Mouse (Mus musculus) cerebellum, adult 2 months (tissue): ENCODE results near the gene Tmco1. TPM values are rescaled to one million over a fixed set of nuclear protein-coding genes. Genes with fewer than 3 reads are reported as not detected.
A peak's percentile ranks its signal among the peaks of the same experiment; 100 is the strongest.

ENCODE experiments used
- DNase-seq, 2 experiments: peaks; one replicate each; pipeline ENCODE4 v3.0.0; 2021
- H3K27ac ChIP-seq: fragments of 200-500 bp; 2 replicates; pipeline ENCODE4 v1.5.1; 2012; ENCODE audit warnings: low read length, control low read depth, inconsistent platforms; ENCODE audit not compliant: insufficient read depth
- H3K27me3 ChIP-seq: fragments of 200-500 bp; 2 replicates; pipeline ENCODE4 v1.6.1; 2012; ENCODE audit warnings: inconsistent platforms, mild to moderate bottlenecking, low read length, moderate library complexity; ENCODE audit not compliant: control insufficient read depth, insufficient read depth
- H3K4me1 ChIP-seq: fragments of 200-500 bp; 2 replicates; pipeline ENCODE4 v1.6.1; 2011; ENCODE audit warnings: low read length; ENCODE audit not compliant: control insufficient read depth, insufficient read depth
- H3K4me3 ChIP-seq: fragments of 200-500 bp; replicated peaks from 2 replicates; pipeline ENCODE3; 2011; ENCODE audit warnings: mild to moderate bottlenecking, low read depth, low read length, control low read depth; ENCODE audit not compliant: insufficient read depth
- CTCF ChIP-seq: fragments of 200-500 bp; IDR thresholded peaks from 2 replicates; pipeline ENCODE4 v1.5.1; 2011; ENCODE audit warnings: low read depth, mild to moderate bottlenecking, control low read depth, low read length, moderate library complexity, borderline replicate concordance; ENCODE audit not compliant: insufficient read depth
- POLR2A ChIP-seq: fragments of 200-500 bp; IDR thresholded peaks from 2 replicates; pipeline ENCODE4 v1.6.1; 2011; ENCODE audit warnings: low read length, control low read depth, borderline replicate concordance; ENCODE audit not compliant: insufficient read depth
- WGBS: fragments of 180-500 bp; shearing (Covaris S2); methylation state at CpG from one replicate; pipeline ENCODE4 v1.1.7; 2018; 5-methylcytosine and 5-hydroxymethylcytosine counted together
- polyA plus RNA-seq: library from polyadenylated mRNA; depleted of rRNA; stranded (reverse); fragments of >200 nt; gene quantifications from 2 replicates; pipeline ENCODE4 v1.2.3, GENCODE M21; 2012; rRNA removed

Tmco1 gene
- polyA plus RNA-seq: 71.7 and 74.9 TPM in 2 replicates

- under 1% methylated on average over 82 of the region's 82 CpGs for whole genome bisulfite sequencing
- H3K4me1 ChIP-seq: peaks cover 3% of the 10 kb centered on the region
Observed at GRCm38 (mm10) chr1:167308261-167309054, at the start of gene Tmco1. Tmco1 (plus strand) TSS chr1:167308378.

DNA sequence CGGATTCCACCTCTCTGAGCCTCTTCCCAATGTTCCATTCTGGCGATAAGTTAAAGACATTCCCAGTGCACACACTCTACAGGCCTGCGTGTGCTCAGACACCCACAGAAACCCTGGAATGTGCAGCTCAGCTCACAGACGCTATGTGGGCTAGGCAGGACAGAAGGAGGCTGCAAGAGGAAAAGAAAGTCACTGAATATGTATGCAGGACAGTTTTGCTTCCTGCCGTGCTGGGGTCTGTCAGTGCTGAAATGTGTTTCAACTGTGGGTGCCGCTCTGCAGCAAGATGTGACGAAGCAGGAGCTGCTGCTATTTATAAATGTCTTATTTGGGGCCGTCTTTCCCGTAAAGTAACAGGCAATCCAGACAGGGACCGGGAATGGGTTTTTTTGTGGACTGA, 48.5 kb upstream of the Tmco1 start:
- WGBS: 27% methylated on average over 10 of the region's 10 CpGs
- Histone ChIP-seq H3K27me3 (no peaks in the 10 kb centered on the region), H3K4me1 (peaks cover 33% of the 10 kb centered on the region), H3K4me3 (no peak overlapping the region), H3K27ac (no peak overlapping the region)
- TF ChIP-seq POLR2A (no peak), CTCF (no peak)
- no peak for DNase-seq

More at GRCm38 (mm10) chr1:167308261-167309054, at the start of gene Tmco1:
- Histone ChIP-seq H3K4me3 (peak within 1 kb of the TSS; percentile 61), H3K27me3 (no peaks in the 10 kb centered on the region), H3K27ac (peak within 1 kb of the TSS; percentile 88)
- TF ChIP-seq CTCF (no peak), POLR2A (peak; percentile 99)
- peak; percentile 97 to 98 for DNase-seq

- WGBS: 22% methylated on average over 11 of the region's 11 CpGs
- H3K27me3 ChIP-seq: no peaks in the 10 kb centered on the region
- H3K27ac ChIP-seq: 0 out of 2 replicates have a peak overlapping the region, but pooled peaks have one; percentile 32
- H3K4me3 ChIP-seq: no peak overlapping the region
- TF ChIP-seq POLR2A (no peak), CTCF (no peak)
- peaks cover 33% of the 10 kb centered on the region for H3K4me1 ChIP-seq
- DNase-seq: peak in 1 of 2 experiments; percentile 53
Observed at GRCm38 (mm10) chr1:167261750-167262149, 46.4 kb upstream of the Tmco1 start.

DNA sequence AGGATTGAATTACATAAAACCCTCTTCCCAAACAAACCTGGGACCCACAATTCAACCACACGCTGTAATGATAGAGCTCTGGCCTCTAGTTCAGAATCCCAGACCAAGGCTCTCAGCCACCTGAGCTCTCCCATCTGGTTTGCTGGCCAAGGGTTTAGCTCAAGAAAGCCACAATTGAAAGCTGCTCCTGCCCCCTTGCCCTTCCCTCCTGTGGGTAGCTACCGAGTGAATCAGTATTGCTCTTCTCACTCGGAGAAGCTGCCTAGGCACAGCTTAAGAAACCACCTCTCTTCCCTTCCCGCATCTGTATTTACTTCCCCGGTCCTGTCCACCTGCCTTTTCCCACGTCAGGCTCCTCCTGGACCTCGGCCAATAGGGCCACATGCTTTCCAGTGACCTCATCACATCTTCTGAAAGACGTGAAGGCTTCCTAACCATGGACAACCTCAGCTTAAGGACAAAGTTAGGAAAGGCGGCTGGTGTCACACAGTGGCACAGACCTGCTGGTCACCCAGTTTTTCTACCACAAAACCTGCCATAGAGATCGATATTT, 45.6 kb upstream of the Tmco1 start:
- peak; percentile 48 to 53 for DNase-seq
- Histone ChIP-seq H3K4me3 (no peak overlapping the region), H3K27ac (peak overlapping the region; percentile 16; the same call in 1 of the 2 replicates), H3K4me1 (peaks cover 37% of the 10 kb centered on the region), H3K27me3 (no peaks in the 10 kb centered on the region)
- 18% methylated on average over 10 of the region's 10 CpGs for WGBS
- TF ChIP-seq POLR2A (no peak), CTCF (no peak)

GRCm38 (mm10) chr1:167265366-167265765, 42.8 kb upstream of the Tmco1 start:
- Histone ChIP-seq H3K27ac (peak overlapping the region; percentile 14; the same call in 1 of the 2 replicates), H3K4me3 (no peak overlapping the region), H3K4me1 (peaks cover 45% of the 10 kb centered on the region), H3K27me3 (no peaks in the 10 kb centered on the region)
- 27% methylated on average over 4 of the region's 4 CpGs for WGBS
- DNase-seq: peak in 1 of 2 experiments; percentile 63
- no peak for TF ChIP-seq POLR2A
- no peak for TF ChIP-seq CTCF

- DNase-seq: no peak
- no peaks in the 10 kb centered on the region for H3K27me3 ChIP-seq
- 73% methylated on average over 3 of the region's 3 CpGs for WGBS
Observed at GRCm38 (mm10) chr1:167266720-167267119, 41.5 kb upstream of the Tmco1 start.

DNA sequence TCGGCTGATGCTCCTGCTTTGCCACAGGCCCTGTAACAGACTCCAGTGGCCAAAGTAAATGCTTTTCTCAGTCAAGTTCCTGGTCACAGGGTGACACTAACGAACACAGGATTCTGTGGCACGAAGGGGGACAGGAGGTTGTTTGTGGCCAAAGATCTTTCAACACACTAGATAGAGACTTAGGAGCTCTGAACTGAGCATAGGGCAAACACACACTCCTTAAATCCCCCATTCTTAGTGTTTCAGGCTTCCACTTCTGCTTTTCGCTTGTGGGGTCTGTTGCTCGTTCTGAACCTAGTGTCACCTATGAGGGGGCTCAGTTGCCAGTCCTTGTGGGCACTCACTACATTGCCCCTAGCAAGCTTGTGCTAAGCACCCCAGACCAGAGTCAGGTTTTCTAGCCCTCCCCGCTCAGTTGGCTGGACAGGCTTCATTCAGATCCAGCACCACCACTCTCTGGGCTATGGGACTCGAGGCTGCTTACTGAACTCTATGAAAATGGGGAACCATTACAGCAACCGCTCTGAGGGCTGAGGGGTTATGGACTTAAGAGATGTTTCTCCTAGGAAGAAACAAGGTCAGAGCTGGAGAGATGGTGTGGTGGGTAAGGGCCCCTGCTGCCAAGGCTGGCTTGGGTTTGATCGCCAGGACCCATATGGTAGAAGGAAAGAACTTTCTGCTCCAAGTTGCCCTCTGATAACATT, 39.7 kb upstream of the Tmco1 start:
- 83% methylated on average over 9 of the region's 9 CpGs for WGBS
- Histone ChIP-seq H3K4me3 (no peak overlapping the region), H3K27ac (no peak overlapping the region), H3K4me1 (peaks cover 41% of the 10 kb centered on the region), H3K27me3 (no peaks in the 10 kb centered on the region)
- TF ChIP-seq POLR2A (no peak), CTCF (no peak)
- no peak for DNase-seq

More at GRCm38 (mm10) chr1:167266720-167267119, 41.5 kb upstream of the Tmco1 start:
- Histone ChIP-seq H3K4me3 (no peak overlapping the region), H3K27ac (no peak overlapping the region), H3K4me1 (peaks cover 49% of the 10 kb centered on the region)
- TF ChIP-seq CTCF: no peak
- no peak for TF ChIP-seq POLR2A
